8 mouse cellular contexts compared by ENCODE assay signal in the genomic region with DNA sequence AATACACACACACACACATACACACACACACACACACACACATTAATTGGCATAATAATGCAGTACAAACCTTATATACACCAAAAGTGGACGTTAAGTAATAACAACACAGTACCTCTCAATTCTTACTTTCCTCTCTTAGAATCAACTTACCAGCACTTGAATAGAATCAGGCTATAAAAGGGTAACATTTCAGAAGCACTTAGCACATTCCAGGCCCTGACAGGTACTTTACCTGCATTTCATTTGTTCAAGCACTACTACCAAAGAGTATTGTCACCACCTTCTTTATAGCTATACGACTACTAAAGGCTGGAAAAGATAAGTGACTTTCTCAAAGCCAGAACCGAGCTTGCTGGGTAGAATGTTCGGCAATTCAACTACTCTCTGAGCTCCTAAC. TPM values are rescaled to one million over a fixed set of nuclear protein-coding genes. Genes with fewer than 3 reads are reported as not detected.
DNase-seq lines count a peak whose midpoint lies in the region; ATAC-seq and TF ChIP-seq lines count a peak whose summit lies in the region.

No protein-coding gene starts in this region.

- H3K9ac ChIP-seq in limb, embryonic 14.5 days (ENCODE audit: low read depth, low read length, severe bottlenecking), result no peak overlapping the region
- 0 out of 2 replicates have a peak overlapping the region, but pooled peaks have one; percentile 98 for H3K9ac ChIP-seq in neural tube, embryonic 15.5 days (replicated peaks)

- DNase-seq in left cerebral cortex, adult 2 months (ENCODE audit: extremely low spot score in 1 of 2, low spot score in 2 of 2), result no peak
- DNase-seq in left cerebral cortex, adult 9 months (ENCODE audit: low spot score in 2 of 2), result no peak
- no peak for DNase-seq in limb, embryonic 14.5 days (ENCODE audit: low spot score)
- no peak for DNase-seq in right cerebral cortex, postnatal 36 days (ENCODE audit: low spot score in 2 of 2)
- DNase-seq in MN1 (ENCODE audit: low spot score), result no peak

- peaks cover 5% of the 10 kb centered on the region; the same call in 1 of the 2 replicates for H3K36me3 ChIP-seq in limb, embryonic 14.5 days (ENCODE audit: control insufficient read depth, insufficient read depth, low read length)
- H3K36me3 ChIP-seq in neural tube, embryonic 15.5 days, result no peaks in the 10 kb centered on the region

- no peaks in the 10 kb centered on the region for H3K27me3 ChIP-seq in limb, embryonic 14.5 days (ENCODE audit: control insufficient read depth, insufficient read depth, low read length)
- peaks cover 12% of the 10 kb centered on the region for H3K27me3 ChIP-seq in neural tube, embryonic 15.5 days (replicated peaks)

- peak overlapping the region; percentile 53 for H3K4me2 ChIP-seq in limb, embryonic 14.5 days (replicated peaks; ENCODE audit: low read depth, low read length, severe bottlenecking)
- H3K4me2 ChIP-seq in neural tube, embryonic 15.5 days, result peak overlapping the region; percentile 84

- intact Hi-C loops in left cerebral cortex, adult 2 months (cut with DNase I), result no loop called here

- H3K9me3 ChIP-seq in limb, embryonic 14.5 days (ENCODE audit: control insufficient read depth, low read length), result no peaks in the 10 kb centered on the region
- no peaks in the 10 kb centered on the region for H3K9me3 ChIP-seq in neural tube, embryonic 15.5 days (replicated peaks)

- peaks cover 5% of the 10 kb centered on the region; the same call in 1 of the 2 replicates for H3K4me1 ChIP-seq in limb, embryonic 14.5 days (ENCODE audit: control insufficient read depth, insufficient read depth, low read length)
- peaks cover 18% of the 10 kb centered on the region for H3K4me1 ChIP-seq in neural tube, embryonic 15.5 days

- 76% methylated on average over 4 of the region's 4 CpGs for WGBS in limb, embryonic 14.5 days
- 78% methylated on average over 4 of the region's 4 CpGs for WGBS in neural tube, embryonic 15.5 days

- peak; percentile 32; the same call in 1 of the 2 replicates for ATAC-seq in erythroid progenitor cell, adult 5-6 weeks (replicated peaks; ENCODE audit: low FRiP score, poor library complexity, severe bottlenecking)
- no peak for ATAC-seq in limb, embryonic 14.5 days (ENCODE audit: low FRiP score, low read depth)
- ATAC-seq in neural tube, embryonic 15.5 days (ENCODE audit: low FRiP score), result no peak
- ATAC-seq in granulocyte monocyte progenitor cell, adult 5-6 weeks (replicated peaks; ENCODE audit: poor library complexity, severe bottlenecking), result no peak

- no peak for TF ChIP-seq CTCF in left cerebral cortex, adult 2 months (IDR thresholded peaks at IDR 0.05)

- peak overlapping the region; percentile 90 for H3K4me3 ChIP-seq in left cerebral cortex, adult 2 months
- H3K4me3 ChIP-seq in limb, embryonic 14.5 days (replicated peaks; ENCODE audit: low read length), result peak overlapping the region; percentile 74; the same call in 1 of the 2 replicates
- peak overlapping the region; percentile 98 for H3K4me3 ChIP-seq in neural tube, embryonic 15.5 days (replicated peaks)

- TF ChIP-seq POLR2A in limb, embryonic 14.5 days (IDR thresholded peaks at IDR 0.05; ENCODE audit: borderline replicate concordance, extremely low read depth, insufficient read depth, insufficient read length), result no peak

- H3K27ac ChIP-seq in left cerebral cortex, adult 2 months, result no peak overlapping the region
- no peak overlapping the region for H3K27ac ChIP-seq in limb, embryonic 14.5 days (replicated peaks; ENCODE audit: low read depth, low read length)
- H3K27ac ChIP-seq in neural tube, embryonic 15.5 days (replicated peaks), result no peak overlapping the region

RNA-seq across cellular contexts. Expression of gene Spopl, which starts 1.3 kb away (rescaled TPM):
- 10 to 100 TPM; 29.1 to 29.3 TPM for total RNA-seq in left cerebral cortex, adult 2 months (2021)
- total RNA-seq in erythroid progenitor cell, adult 5-6 weeks (2015; ENCODE audit: low replicate concordance), result 12.2 and 16.6 TPM in 2 replicates
- total RNA-seq in erythroid progenitor cell, adult 5-6 weeks (2017; ENCODE audit: low replicate concordance), result 21.7 and 24.7 TPM in 2 replicates
- 9.8 and 12.0 TPM in 2 replicates for polyA plus RNA-seq in limb, embryonic 14.5 days (2012; rRNA removed)
- 13.6 and 16.5 TPM in 2 replicates for polyA plus RNA-seq in limb, embryonic 14.5 days (2014; fragmentation: Nextera tagmentation; extraction: Ambion mirVana)
- polyA plus RNA-seq in neural tube, embryonic 15.5 days (2015; fragmentation: Nextera tagmentation; extraction: Ambion mirVana), result 6.5 and 8.9 TPM in 2 replicates
- total RNA-seq in granulocyte monocyte progenitor cell, adult 5-6 weeks (2014; fragmentation: Nextera tagmentation), result 16.0 and 36.0 TPM in 2 replicates
- total RNA-seq in granulocyte monocyte progenitor cell, adult 5-6 weeks (2017), result 11.0 and 21.9 TPM in 2 replicates
